Mouse (Mus musculus): ENCODE measurements around the gene Cnga2. TPM values are rescaled to one million over a fixed set of nuclear protein-coding genes. Genes with fewer than 3 reads are reported as not detected.

Cnga2 gene
- polyA plus RNA-seq, 1 experiment from 2014 or later = 0.17 TPM

Other genes with a start within 250 kb of the Cnga2 start
- 42.4 and 44.0 TPM in 2 replicates for gene Vma21, start 175.9 kb upstream of the Cnga2 start, polyA plus RNA-seq (2015; fragmentation: Nextera tagmentation; extraction: Ambion mirVana)
- 0.10 TPM in 1 of 2 replicates, not detected in the other for gene Gm1141, start 70.8 kb upstream of the Cnga2 start, polyA plus RNA-seq (2015; fragmentation: Nextera tagmentation; extraction: Ambion mirVana)
- 11.0 and 11.5 TPM in 2 replicates for gene Prrg3, start 29.2 kb upstream of the Cnga2 start, polyA plus RNA-seq (2015; fragmentation: Nextera tagmentation; extraction: Ambion mirVana)
- gene Fate1, start 18.9 kb upstream of the Cnga2 start, polyA plus RNA-seq (2015; fragmentation: Nextera tagmentation; extraction: Ambion mirVana) = not detected in 2 replicates
- not detected in 2 replicates for gene Magea4, start 230.2 kb downstream of the Cnga2 start, polyA plus RNA-seq (2015; fragmentation: Nextera tagmentation; extraction: Ambion mirVana)

Measured in kidney, embryonic 15.5 days (tissue).